Mouse (Mus musculus): ENCODE data around the gene Med22.
"Not testable (repeated sequence)": the region's sequence is repeated elsewhere in the genome, so short reads cannot be mapped to it uniquely, and the experiment has no call there.

Gene Med22

GRCm38 (mm10) chr2:26916738-26917137 lies 6.3 kb upstream of the Med22 start:
- no peak for DNase-seq (ENCODE audit: low spot score in 2 of 2)

- peak; percentile 81 to 83 for DNase-seq (ENCODE audit: low spot score in 2 of 2)
Measured at GRCm38 (mm10) chr2:26915927-26916728, 5.7 kb upstream of the Med22 start, which contains the start of the genes Surf2 and Surf1. Surf2 (plus strand) TSS chr2:26916367. Surf1 (minus strand) TSS chr2:26916530.

GRCm38 (mm10) chr2:26914148-26914941 lies 3.9 kb upstream of the Med22 start:
- DNase-seq (ENCODE audit: low spot score in 2 of 2) = no peak

GRCm38 (mm10) chr2:26913416-26914147 lies 3.1 kb upstream of the Med22 start:
- no peak for DNase-seq (ENCODE audit: low spot score in 2 of 2)

DNA sequence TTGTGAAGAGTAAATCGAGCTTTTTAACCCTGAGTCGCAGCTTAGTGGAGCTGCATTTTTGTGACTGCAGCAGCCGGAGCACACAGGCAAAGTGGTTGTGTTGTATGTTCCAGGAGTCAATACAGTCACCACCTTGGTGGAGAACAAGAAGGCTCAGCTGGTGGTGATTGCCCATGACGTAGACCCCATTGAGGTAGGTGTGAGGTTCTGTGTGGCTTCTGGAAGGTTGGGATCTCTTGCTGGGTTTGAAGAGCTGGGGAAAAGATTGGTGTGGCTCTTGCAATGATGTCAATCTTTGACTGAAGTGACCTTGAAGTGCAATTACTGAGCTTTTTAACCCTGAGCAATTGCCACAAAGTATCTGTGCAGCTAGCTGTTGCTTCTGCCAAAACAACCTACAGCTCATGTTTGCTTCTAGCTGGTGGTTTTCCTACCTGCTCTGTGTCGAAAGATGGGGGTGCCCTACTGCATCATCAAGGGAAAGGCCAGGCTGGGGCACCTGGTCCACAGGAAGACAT lies 1.8 kb upstream of the Med22 start:
- DNase-seq (ENCODE audit: low spot score in 2 of 2) = no peak

- no peak for DNase-seq (ENCODE audit: low spot score in 2 of 2)
Measured at GRCm38 (mm10) chr2:26910994-26911765, 703 bp upstream of the Med22 start.

DNA sequence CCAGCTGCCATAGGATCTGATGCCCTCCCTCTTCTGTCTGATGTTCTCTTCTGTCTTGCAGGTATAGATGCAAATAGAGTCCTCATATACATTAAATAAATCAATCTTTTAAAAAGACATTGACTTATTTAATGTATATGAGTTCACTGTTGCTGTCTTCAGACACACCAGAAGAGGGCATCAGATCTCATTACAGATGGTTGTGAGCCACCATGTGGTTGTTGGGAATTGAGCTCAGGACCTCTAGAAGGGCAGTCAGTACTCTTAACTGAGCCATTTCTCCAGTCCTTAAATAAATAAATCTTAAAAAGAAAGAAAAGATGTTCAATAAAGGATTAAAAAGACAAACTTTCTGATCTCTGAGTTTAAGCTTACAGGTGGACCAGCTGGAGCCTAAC lies 1.1 kb downstream of the Med22 start:
- DNase-seq (ENCODE audit: low spot score in 2 of 2) = no peak

DNA sequence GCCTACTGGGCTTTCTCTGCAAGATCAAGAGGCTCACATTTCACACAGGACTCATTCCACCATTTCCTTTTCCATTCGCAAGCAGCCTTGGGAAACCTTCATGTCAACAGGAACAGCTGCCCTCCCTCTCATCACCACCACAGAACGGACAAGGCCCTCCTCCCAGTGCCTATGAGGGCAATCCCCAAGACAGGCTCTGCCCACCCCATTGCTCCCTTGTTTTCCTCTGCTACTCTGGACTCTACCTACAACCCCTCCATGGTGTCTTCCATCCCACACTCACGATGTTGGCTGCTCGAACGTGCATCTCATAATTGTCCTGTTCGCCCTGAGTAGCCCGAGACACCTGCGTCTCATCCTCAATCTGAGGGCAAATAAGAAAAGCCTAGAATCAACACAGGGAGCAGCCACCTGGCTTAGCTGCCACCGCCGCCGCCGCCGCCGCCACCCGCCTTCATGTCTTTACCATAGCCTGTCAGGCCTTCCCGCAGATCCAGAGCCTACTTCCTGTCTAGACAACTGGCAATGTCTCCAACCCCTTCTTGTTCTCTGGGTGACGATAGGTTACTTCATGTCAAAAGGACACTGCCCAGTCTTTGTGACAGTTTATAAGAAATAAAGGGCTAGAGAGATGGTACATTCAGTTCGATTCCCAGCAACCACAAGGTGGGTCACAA lies 1.6 kb downstream of the Med22 start:
- DNase-seq (ENCODE audit: low spot score in 2 of 2) = no peak

GRCm38 (mm10) chr2:26907109-26907508 lies 3.4 kb downstream of the Med22 start:
- DNase-seq (ENCODE audit: low spot score in 2 of 2) = no peak

DNA sequence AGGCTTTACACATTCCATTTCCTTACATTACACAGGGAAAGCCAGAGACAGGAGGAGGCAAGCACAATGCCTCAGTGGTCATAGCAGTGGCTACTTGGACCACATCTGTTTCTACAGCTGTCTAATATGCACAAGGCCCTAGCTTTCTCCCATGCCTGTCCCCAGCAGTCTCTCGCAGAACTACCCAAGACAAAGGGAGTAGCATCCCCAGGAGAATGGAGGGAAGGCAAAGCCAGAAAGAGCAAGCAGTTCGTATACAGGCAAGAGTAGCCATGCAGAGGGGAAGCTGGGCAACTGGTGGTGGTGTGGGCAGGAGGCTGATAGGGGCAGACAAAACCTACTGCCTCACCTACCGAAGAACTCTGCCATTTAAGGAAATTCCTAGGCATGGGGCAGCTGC lies 4.0 kb downstream of the Med22 start:
- no peak for DNase-seq (ENCODE audit: low spot score in 2 of 2)

- no peak for DNase-seq (ENCODE audit: low spot score in 2 of 2)
Measured at GRCm38 (mm10) chr2:26905936-26906335, 4.5 kb downstream of the Med22 start.

- DNase-seq (ENCODE audit: low spot score in 2 of 2) = no peak
Measured at GRCm38 (mm10) chr2:26903311-26903710, 7.2 kb downstream of the Med22 start.

DNA sequence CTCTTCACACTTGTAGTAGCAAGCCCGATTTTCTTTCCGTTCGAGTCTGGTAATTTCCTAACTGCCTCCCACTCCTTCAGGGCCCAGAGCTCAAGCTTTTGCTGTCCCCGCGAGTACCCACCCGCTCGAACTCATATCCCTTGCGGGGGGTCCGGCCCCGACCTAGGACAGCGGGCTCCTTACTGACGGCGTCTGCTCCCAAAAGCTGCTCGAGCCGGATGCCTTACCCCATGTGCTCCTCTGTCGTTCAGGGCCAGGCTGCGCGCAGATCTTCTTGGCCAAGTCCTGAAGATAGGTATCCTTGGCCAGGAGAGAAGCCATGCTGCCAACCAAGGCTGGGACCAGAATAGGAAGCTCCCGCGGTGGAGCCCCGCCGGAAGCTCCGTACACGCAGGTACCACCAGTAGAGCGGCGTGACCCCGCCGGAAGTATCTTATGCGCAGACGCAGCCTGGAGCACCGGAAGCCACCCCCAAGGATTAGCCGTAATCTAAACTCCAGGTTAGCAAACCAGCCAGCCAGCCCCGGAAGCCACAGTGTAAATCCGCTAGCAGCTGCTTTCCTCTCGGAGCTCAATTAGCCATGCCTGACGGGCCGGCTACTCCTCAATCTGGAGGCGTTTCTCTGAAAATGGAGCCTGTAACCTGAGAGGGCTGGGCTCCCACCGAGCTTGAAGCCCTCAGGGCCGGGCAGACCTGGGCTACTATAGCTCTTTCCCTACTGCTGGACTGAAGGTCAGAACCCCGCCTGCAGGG lies 7.8 kb downstream of the Med22 start, which contains the start of gene Surf6:
Surf6 (minus strand) TSS at position 413 of the 754 bp plus-strand sequence.
- DNase-seq (ENCODE audit: low spot score in 2 of 2) = peak; percentile 95 to 96

- DNase-seq (ENCODE audit: low spot score in 2 of 2) = no peak
Measured at GRCm38 (mm10) chr2:26901834-26902400, 8.6 kb downstream of the Med22 start.

DNA sequence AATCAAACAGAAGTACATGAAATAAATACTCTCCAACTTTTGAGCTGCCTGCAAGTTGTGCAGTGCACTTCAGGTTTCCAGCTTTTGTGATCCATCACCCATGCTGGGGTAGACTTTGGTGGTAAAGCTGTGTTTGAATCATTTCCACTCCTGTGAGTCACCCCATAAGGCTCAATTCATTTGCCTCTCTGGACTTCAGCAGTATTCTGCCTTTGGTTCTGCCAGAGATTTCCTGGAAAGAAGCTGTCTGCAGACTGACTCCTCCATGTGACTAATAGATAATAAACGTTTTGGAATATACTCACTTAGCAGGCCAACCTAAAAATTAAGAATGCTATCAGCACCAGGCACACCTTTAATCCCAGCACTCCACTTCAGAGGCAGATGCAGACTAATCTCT lies 9.7 kb downstream of the Med22 start:
- no peak for DNase-seq (ENCODE audit: low spot score in 2 of 2)

- DNase-seq (ENCODE audit: low spot score in 2 of 2) = no peak
Measured at GRCm38 (mm10) chr2:26895898-26896297, 14.6 kb downstream of the Med22 start.

- DNase-seq (ENCODE audit: low spot score in 2 of 2) = not testable (repeated sequence)
Measured at GRCm38 (mm10) chr2:26886170-26886569, 24.3 kb downstream of the Med22 start.

DNA sequence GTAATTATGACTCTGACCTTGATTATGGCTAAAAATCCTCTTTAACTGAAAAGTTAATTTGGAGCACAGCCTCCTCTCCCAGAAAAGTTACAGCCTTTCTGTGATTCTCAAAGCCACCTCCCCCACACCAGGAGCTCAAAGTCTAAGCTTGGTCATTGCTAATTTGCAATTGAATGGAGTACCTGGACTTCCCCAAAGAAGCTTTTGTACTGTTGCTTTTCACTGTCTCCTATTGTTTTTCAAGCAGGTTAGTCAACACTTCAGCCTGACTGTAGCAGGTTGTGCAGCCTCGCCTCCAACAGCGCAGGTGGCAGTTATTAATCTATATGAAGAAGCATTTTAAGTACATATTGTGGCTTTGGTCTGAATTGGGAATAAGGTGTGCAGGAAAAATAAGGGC lies 24.9 kb downstream of the Med22 start:
- DNase-seq (ENCODE audit: low spot score in 2 of 2) = not testable (repeated sequence)

DNA sequence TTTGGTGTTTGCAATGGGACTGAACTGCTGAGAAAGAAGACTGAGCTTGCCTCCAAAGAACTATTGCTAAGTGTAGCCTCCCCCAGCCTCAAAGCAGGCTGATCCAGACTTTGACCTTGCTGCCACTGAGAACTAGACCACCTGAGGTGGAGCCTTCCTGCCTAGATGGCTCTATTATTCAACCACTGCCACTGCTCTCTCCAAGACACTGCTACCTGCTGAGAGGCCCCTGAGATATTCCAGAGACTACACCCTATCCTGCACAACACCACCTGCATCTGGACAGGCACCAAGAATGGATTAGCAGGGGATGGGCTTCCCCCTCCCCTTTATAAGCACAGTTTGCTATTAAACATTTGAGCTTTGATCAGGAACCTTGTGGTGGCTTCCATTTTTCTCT lies 31.9 kb downstream of the Med22 start:
- no peak for DNase-seq (ENCODE audit: low spot score in 2 of 2)
